Mouse (Mus musculus) left cerebral cortex, postnatal 25 days (tissue): ENCODE results near the gene Rad51. TPM values are rescaled to one million over a fixed set of nuclear protein-coding genes. Genes with fewer than 3 reads are reported as not detected.

Source experiments
- DNase-seq, 2 experiments: peaks; one replicate each; pipeline ENCODE4 v3.0.0; 2022; ENCODE audit warnings: low spot score in 2 of 2, mixed read lengths in 1 of 2
- intact Hi-C: fragments of 180-260 bp; cut with DNase I; formaldehyde crosslinking; loops from one replicate; pipeline ENCODE4 v1.15.1; 2025
- total RNA-seq, 2 experiments: library from RNA; stranded (reverse); gene quantifications; 2 replicates each; pipeline ENCODE4 v1.2.3; 2021

Gene Rad51
- total RNA-seq, 2 experiments from 2014 or later, result 0.46 to 0.94 TPM

GRCm38 (mm10) chr2:119194140-119194539, 81.5 kb downstream of the Rad51 start:
- intact Hi-C loops, result no loop called here
- no peak for DNase-seq

DNA sequence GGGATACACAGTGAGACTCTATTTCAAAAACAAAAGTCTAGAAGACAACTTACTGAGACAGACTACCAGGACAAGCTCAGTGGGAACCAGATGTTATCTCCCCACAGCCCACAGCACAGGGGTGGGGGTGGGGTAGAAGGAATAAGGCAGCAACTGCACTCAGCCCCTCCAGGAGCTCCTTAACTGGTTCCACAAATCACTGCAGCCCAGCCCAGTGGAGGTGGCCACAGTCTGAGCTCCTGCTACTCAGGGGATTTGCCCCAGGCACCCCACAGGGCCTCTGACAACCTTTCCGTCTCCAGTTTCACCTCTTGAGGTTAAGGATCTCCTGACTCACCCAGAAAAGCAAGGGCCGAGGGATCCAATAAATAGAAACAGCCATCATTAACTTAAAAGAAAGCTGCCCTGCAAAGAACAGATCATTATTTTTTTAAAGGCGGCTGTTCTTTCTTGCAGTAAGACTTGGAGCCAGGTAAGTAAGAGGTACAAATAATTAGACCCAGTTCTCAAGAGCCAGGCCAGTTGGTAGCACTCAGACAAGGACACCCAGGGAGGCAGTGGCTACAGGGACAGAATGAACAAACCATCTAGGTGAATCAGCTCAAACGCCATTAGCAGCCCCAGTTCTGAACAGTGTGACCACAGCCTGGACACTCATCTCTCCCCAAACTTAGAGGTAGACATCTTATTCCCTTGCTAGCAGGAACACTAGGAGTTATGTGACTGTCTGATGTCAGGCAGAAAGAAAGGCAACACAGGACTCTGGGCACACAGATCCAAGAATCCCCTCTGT, 83.9 kb downstream of the Rad51 start:
- no peak for DNase-seq
- intact Hi-C loops, result no loop called here

Other genes with a start within 250 kb of the Rad51 start
- 10 to 100 TPM; 38.8 to 41.9 TPM for gene Bahd1, start 212.4 kb upstream of the Rad51 start, total RNA-seq
- gene Chst14, start 186.3 kb upstream of the Rad51 start, total RNA-seq, result 1 to 10 TPM; 2.3 to 2.5 TPM
- 10 to 100 TPM; 50.5 to 51.0 TPM for gene Ccdc32, start 83.4 kb upstream of the Rad51 start, total RNA-seq
- 1 to 10 TPM; 7.6 to 7.7 TPM for gene Rpusd2, start 78.0 kb upstream of the Rad51 start, total RNA-seq
- gene Knl1, start 65.7 kb upstream of the Rad51 start, total RNA-seq, result under 1 TPM; 0.23 to 0.43 TPM
- 10 to 100 TPM; 56.5 to 62.4 TPM for gene Rmdn3, start 44.2 kb downstream of the Rad51 start, total RNA-seq
- not detected for gene Gchfr, start 55.0 kb downstream of the Rad51 start, total RNA-seq
- gene Gm14137, start 61.7 kb downstream of the Rad51 start, total RNA-seq, result not detected
- 10 to 100 TPM; 28.8 to 32.2 TPM for gene Zfyve19, start 95.8 kb downstream of the Rad51 start, total RNA-seq
- gene Dnajc17, start 96.0 kb downstream of the Rad51 start, total RNA-seq, result 10 to 100 TPM; 16.4 to 18.5 TPM
- not detected for gene Ppp1r14d, start 117.1 kb downstream of the Rad51 start, total RNA-seq
- gene Spint1, start 124.6 kb downstream of the Rad51 start, total RNA-seq, result 1 to 10 TPM; 1.3 to 1.4 TPM
- 1 to 10 TPM; 7.9 to 9.0 TPM for gene Rhov, start 158.5 kb downstream of the Rad51 start, total RNA-seq
- 10 to 100 TPM; 48.4 to 48.9 TPM for gene Vps18, start 175.9 kb downstream of the Rad51 start, total RNA-seq
- 1 to 10 TPM; 2.3 to 4.0 TPM for gene Dll4, start 213.0 kb downstream of the Rad51 start, total RNA-seq
- 1 to 10 TPM; 9.6 to 9.8 TPM for gene Chac1, start 238.4 kb downstream of the Rad51 start, total RNA-seq